Mouse (Mus musculus) brain, embryonic 14.5 days (tissue): ENCODE measurements at regions not wholly inside any gene's neighbourhood (a gene's known extent, or its start where the extent isn't known, plus 50 kb on each side); places are given as distances from the start of the nearest gene placed in this dataset.
"Not testable (repeated sequence)": the region's sequence is repeated elsewhere in the genome, so short reads cannot be mapped to it uniquely, and the experiment has no call there.

Experiments used
- DNase-seq: peaks from one replicate; pipeline ENCODE4 v3.0.0-alpha.2; 2011; ENCODE audit warnings: low read depth
- CTCF ChIP-seq: fragments of 200-500 bp; IDR thresholded peaks from 2 replicates; pipeline ENCODE4 v1.5.1; 2012; ENCODE audit warnings: inconsistent platforms, mild to moderate bottlenecking, moderate library complexity, borderline replicate concordance; ENCODE audit not compliant: insufficient read depth, insufficient read length; ENCODE audit errors: extremely low read depth
- POLR2A ChIP-seq: fragments of 200-500 bp; IDR thresholded peaks from 2 replicates; pipeline ENCODE4 v1.6.1; 2012; ENCODE audit warnings: mild to moderate bottlenecking, inconsistent platforms, borderline replicate concordance; ENCODE audit not compliant: poor library complexity, insufficient read depth, insufficient read length, severe bottlenecking; ENCODE audit errors: extremely low read depth

GRCm38 (mm10) chr2:40149186-40149585 is 922.9 kb upstream of the Ppp6c start:
- TF ChIP-seq POLR2A (no peak), CTCF (no peak)

GRCm38 (mm10) chr2:40127615-40128014 is 901.4 kb upstream of the Ppp6c start:
- DNase-seq, result not testable (repeated sequence)

More at GRCm38 (mm10) chr2:40149186-40149585, 922.9 kb upstream of the Ppp6c start:
- peak; percentile 33 for DNase-seq

GRCm38 (mm10) chr2:40119176-40119575 is 892.9 kb upstream of the Ppp6c start:
- no peak for DNase-seq
- TF ChIP-seq POLR2A, result no peak
- TF ChIP-seq CTCF, result no peak

- DNase-seq, result no peak
- no peak for TF ChIP-seq CTCF
- TF ChIP-seq POLR2A, result no peak
Measured at GRCm38 (mm10) chr2:40114435-40114834, 888.2 kb upstream of the Ppp6c start.
